Mouse (Mus musculus) right cerebral cortex, adult 18-20 months (tissue): ENCODE data around the gene Pim1.
"Not testable (repeated sequence)": the region's sequence is repeated elsewhere in the genome, so short reads cannot be mapped to it uniquely, and the experiment has no call there.

Source experiments
- DNase-seq: peaks from one replicate; pipeline ENCODE4 v3.0.0; 2022; ENCODE audit warnings: mixed read lengths

The Pim1 gene

GRCm38 (mm10) chr17:29496211-29497070 is 5.9 kb downstream of the Pim1 start:
- no peak for DNase-seq

GRCm38 (mm10) chr17:29497071-29497354 is 6.5 kb downstream of the Pim1 start:
- DNase-seq, result no peak

- DNase-seq, result not testable (repeated sequence)
Observed at GRCm38 (mm10) chr17:29497481-29497880, 6.9 kb downstream of the Pim1 start.

GRCm38 (mm10) chr17:29498028-29498427 is 7.5 kb downstream of the Pim1 start:
- DNase-seq, result no peak

GRCm38 (mm10) chr17:29498952-29499351 is 8.4 kb downstream of the Pim1 start:
- DNase-seq, result not testable (repeated sequence)

GRCm38 (mm10) chr17:29499511-29499910 is 9.0 kb downstream of the Pim1 start:
- no peak for DNase-seq

- DNase-seq, result no peak
Observed at GRCm38 (mm10) chr17:29500243-29500740, 9.7 kb downstream of the Pim1 start.

- no peak for DNase-seq
Observed at GRCm38 (mm10) chr17:29500802-29501469, 10.4 kb downstream of the Pim1 start.

GRCm38 (mm10) chr17:29502005-29502668 is 11.6 kb downstream of the Pim1 start:
- no peak for DNase-seq

GRCm38 (mm10) chr17:29502669-29503665 is 12.4 kb downstream of the Pim1 start:
- DNase-seq, result no peak

GRCm38 (mm10) chr17:29503700-29504099 is 13.1 kb downstream of the Pim1 start:
- no peak for DNase-seq

- DNase-seq, result no peak
Observed at GRCm38 (mm10) chr17:29508927-29509608, 18.5 kb downstream of the Pim1 start.

GRCm38 (mm10) chr17:29510691-29511090 is 20.1 kb downstream of the Pim1 start:
- no peak for DNase-seq

GRCm38 (mm10) chr17:29513044-29513730 is 22.6 kb downstream of the Pim1 start:
- no peak for DNase-seq

- peak; percentile 80 for DNase-seq
Observed at GRCm38 (mm10) chr17:29514435-29514834, 23.9 kb downstream of the Pim1 start.

- DNase-seq, result not testable (repeated sequence)
Observed at GRCm38 (mm10) chr17:29518665-29519064, 28.1 kb downstream of the Pim1 start.

GRCm38 (mm10) chr17:29519731-29520130 is 29.2 kb downstream of the Pim1 start:
- no peak for DNase-seq

GRCm38 (mm10) chr17:29525613-29526012 is 35.1 kb downstream of the Pim1 start:
- DNase-seq, result no peak

- DNase-seq, result no peak
Observed at GRCm38 (mm10) chr17:29528568-29529187, 38.1 kb downstream of the Pim1 start.

GRCm38 (mm10) chr17:29530508-29530907 is 40.0 kb downstream of the Pim1 start:
- DNase-seq, result no peak

GRCm38 (mm10) chr17:29531278-29531677 is 40.7 kb downstream of the Pim1 start:
- DNase-seq, result no peak
